Mouse (Mus musculus) lung, adult 18-20 months (tissue): Measurements from ENCODE around the gene Dip2b.

Experiments
- DNase-seq, 2 experiments: peaks; one replicate each; pipeline ENCODE4 v3.0.0; 2022; ENCODE audit warnings: mixed read lengths in 2 of 2

Gene Dip2b

GRCm38 (mm10) chr15:100052726-100053125 lies 14.3 kb downstream of the Dip2b start:
- no peak for DNase-seq

DNA sequence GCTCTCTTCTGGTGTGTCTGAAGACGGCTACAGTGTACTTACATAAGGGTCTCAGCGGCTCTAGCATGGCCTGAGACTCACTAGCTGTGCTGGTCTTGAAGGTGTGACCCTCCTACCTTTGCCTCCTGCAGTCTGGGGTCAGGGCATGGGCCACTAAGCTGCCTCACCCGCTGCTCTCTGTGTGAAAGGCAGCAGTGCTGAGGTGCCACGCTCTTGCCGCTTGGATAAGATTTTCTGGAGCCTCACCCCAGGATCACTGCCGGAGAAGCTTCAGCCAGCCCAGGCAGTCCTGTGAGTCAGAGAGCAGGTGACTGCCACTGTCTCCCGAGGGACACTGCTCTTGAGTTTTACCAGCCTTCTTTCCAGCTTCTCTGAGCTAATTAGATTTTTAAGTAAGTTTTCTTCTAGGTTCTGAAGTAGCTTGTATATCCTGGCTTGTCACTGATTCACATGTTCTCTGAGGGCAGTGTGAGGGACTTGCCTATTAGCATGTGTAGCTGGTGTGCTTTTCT lies 18.0 kb downstream of the Dip2b start:
- no peak for DNase-seq

DNA sequence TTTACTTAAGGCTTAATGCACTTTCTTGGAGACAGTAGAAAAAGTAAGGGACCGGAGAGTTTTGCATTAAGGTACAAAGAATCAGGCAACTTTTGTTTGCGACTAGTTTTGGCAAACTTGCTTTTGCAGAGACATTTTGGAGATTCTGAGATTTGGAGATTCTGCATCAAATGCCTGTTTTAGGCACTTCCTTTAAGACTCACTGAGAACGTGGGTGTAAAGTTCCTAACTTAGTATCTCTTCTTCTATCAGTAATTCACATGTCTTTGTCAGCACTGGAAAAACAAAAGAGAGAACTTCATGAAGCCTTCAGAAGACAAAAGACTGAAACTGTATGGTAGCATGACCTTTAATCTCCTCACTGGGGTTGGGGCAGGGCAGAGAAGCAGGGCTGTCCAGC lies 19.2 kb downstream of the Dip2b start:
- DNase-seq: no peak

GRCm38 (mm10) chr15:100058143-100058542 lies 19.7 kb downstream of the Dip2b start:
- no peak for DNase-seq

DNA sequence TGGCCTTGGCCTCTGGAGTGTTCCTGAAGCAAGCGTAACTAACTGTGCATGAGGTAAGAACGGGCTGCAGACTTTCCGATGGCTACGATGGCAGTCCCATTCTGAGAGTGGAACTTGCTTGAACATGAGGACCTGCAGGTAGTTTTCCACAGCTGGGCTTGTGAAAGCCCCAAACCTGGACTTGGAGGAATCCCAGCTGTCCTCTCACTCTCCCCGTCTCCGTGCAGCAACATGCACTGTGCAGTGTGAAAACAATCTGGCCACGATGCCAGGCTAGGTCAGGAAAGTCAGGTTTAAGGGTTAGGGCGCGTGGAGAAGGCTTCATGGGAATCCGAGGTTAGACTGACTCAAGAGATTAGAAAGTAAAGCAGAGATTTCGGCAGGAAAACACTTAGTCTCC lies 20.4 kb downstream of the Dip2b start:
- DNase-seq: no peak

DNA sequence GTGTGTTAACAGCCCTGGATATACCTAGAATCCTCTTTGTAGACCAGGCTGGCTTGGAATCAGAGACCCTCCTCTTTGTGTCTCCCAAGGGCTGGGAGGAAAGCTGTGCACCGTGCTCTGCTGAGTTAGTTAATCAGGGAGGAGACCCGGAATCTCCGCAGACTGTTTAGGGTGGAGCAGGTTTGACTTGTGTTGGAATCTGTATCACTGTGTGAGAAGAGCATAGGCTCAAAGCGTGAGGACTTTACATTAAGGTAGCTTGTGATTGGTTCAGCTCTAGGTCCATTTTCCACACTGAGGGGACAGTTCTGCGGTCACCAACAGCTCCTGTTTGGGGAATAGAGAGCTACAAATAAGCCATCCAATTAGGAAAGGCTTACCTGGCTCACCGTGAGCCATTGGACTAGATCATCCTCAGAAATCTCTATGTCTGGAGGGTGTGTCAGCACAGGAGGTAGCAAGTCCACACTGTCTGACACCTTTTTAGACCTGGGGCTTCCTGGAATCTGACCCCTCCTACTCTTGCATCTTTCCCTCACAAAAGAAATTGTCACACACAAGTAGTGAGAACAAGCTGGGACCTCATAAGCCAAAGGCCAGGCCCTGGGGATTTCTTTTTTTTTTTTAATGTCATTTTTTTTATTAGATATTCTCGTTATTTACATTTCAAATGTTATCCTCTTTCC lies 21.3 kb downstream of the Dip2b start:
- no peak for DNase-seq

- no peak for DNase-seq
These were observed 22.2 kb downstream of the Dip2b start for GRCm38 (mm10) chr15:100060513-100061140.

DNA sequence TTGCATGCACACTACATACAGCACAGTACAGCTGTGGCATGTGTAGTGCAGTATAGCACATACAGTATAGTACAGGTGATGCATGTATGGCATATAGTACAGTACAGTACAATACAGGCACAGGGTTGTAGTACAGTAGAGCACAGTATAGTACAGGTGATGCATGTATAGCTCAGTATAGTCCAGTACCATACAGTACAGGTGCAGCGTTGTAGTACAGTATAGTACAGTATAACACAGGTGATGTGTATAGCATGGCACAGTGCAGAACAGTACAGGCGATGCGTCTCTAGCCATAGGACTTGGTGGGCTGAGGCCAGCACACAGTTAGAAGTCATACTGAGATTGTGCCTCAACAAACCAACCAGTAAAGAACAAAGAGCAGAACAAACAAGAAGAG lies 22.9 kb downstream of the Dip2b start:
- DNase-seq: no peak

- no peak for DNase-seq
These were observed 24.8 kb downstream of the Dip2b start for GRCm38 (mm10) chr15:100063229-100063773.

DNA sequence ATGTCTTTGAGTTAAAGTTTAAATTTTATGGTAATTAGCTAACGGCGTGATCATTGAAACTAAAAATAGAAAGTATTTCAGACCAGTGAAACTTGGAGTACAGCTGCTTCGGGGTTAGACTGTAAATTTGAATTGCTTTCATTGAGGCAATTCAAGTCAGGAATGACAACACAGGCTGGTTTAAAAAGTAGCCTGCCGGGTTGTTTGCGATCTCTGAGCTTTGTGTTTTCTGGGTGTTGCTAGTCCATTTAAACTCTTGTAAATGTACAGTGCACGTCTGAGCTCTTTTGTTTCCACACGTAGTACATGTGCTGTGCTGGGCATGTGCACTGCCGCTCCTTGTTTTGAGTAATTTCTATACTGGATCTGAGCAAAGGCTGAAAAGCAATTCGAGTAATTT lies 28.2 kb downstream of the Dip2b start:
- DNase-seq: no peak

- DNase-seq: no peak
These were observed 30.6 kb downstream of the Dip2b start for GRCm38 (mm10) chr15:100069101-100069500.

GRCm38 (mm10) chr15:100070021-100070420 lies 31.6 kb downstream of the Dip2b start:
- no peak for DNase-seq

DNA sequence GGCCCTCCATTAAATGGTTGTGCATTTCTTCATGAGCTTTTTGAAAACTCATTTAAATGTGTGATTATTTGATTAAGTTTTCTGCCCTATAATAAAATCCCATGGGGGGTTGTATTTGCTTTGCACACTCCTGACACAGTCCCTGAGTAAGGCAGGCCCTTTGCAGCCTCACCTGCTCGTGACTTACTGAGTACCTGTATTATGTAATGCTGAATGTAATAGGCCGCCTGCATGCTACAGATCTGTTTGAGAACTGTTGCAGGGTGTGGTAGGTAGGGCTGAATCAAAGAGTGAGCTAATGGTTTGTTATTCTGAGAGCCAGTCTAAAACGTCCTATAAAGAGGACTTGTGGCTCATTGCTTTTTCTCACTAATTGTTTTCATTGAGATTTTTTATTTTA lies 33.4 kb downstream of the Dip2b start:
- peak; percentile 33 to 64 for DNase-seq

DNA sequence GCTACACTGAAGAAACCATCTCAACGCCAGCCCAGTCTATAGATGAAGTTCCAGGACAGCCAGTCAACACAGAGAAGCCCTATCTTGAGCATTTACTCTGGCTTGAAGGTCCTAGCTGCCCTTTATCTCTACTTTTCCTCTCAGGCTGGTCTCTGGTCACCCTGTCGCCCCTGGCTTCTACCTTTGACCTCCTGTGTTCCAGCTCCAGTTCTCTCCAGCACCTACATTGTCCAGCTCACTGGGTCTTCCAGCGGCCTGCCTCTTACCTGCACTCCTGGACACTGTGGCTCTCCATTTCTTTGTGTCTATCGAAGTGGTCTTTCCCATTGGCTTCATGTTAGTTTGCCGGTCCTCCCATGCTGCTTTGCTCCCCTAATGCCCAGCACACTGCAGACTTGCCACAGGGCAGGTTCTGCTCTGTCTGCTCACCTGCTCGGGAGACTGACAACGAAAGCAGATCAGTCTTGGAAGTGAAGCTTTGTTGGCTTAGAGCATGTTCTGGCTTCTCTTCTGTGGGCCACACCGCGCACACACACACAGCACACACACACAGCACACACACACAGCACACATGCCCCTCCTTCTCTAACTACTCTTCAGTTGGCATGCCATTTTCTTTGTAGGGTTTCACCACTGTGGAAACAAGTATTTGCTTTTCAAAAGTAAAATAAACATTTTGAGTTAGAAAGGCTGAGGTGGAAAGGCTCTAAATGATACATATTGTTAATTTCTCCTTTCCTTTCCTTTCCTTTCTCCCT lies 35.4 kb downstream of the Dip2b start:
- no peak for DNase-seq

DNA sequence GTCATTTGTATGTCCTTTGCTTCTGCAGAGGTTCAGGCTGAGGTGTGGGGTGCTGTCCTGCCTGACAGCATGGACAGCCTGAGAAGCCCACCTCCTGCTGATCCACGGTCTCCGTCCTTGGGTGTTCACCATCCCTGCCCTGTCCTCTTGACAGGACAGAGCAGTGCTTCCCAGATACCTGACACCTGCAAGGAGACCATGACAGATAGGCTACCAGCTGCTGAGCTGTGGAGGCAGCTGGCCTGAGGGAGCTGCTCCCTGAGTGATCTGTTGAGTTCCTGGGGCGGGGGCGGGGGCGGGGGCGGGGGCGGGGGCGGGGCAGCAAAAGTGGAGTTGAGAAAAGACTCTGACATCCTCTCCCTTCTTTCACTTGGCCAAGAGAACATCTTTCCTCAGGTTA lies 36.3 kb downstream of the Dip2b start:
- DNase-seq: no peak

- no peak for DNase-seq
These were observed 37.9 kb downstream of the Dip2b start for GRCm38 (mm10) chr15:100076362-100076761.

DNA sequence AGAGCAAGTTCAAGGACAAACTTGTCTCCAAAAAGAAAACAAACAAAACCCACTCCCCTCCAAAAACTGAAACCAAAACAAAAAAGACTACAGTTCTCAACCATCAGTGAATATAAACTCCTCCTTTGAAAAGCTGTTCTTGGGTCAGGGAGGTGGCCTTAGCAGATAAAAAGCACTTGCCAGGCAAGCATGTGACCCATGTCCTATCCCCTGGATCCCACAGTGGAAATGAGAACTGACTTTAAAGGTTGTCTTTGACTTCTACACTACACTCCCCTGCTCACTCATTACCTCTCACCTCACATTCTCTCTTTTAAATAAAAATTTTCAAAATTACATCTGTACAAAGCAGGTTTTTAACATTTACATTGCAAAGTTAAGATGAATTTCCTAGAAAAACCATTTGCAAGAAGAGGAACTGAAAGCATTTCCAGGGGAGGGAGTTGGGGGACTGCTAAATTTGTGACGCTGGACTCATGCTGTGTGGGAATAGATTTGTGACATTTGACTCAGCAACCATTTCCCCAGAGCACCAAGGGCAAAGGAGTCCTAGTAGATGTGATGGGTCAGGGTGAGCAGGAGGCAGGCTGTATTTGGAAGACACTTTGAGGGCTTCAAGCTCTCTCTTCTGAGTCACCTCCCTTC lies 42.5 kb downstream of the Dip2b start:
- DNase-seq: no peak

- DNase-seq: no peak
These were observed 43.1 kb downstream of the Dip2b start for GRCm38 (mm10) chr15:100081478-100081998.

GRCm38 (mm10) chr15:100082052-100082451 lies 43.6 kb downstream of the Dip2b start:
- no peak for DNase-seq

DNA sequence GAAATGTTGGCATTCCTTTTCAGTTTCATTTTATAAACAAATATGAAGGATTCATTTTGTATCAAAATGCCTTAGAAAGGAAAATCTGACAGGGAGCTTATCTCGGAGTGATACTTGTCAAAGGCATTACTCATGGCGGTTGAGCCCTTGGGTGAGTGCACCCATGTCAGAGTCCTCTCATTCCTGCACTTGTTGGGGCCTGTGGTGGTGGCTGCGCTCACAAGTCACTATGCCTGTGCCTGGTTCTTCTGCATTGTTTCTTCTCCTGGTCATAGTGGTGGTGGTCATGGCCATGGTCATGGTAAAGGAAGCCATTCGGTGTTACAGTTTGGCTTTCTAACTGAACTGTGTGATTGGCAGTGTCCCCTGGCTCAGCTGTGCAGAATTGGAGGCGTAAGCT lies 44.3 kb downstream of the Dip2b start:
- no peak for DNase-seq

DNA sequence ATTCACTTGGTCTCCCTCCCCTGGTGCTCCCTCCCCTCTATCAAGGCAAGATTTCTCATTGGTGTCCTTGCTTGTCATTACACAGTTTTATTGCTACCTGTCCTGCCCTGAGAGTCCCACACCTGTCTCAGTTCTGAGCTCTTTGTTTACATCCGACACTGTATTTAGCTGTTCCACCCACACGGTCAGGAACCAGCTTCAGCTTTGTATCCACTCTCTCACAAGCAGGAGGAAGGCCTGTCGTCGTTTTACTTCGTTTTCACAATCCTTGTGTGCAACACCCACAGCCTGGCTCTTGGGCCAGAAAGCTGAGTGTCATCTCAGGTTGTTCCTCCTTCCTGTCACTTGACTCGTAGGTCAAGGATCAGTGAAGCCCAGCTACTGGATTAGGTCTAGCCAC lies 45.4 kb downstream of the Dip2b start:
- peak; percentile 30 to 51 for DNase-seq

GRCm38 (mm10) chr15:100084882-100085281 lies 46.4 kb downstream of the Dip2b start:
- DNase-seq: no peak

DNA sequence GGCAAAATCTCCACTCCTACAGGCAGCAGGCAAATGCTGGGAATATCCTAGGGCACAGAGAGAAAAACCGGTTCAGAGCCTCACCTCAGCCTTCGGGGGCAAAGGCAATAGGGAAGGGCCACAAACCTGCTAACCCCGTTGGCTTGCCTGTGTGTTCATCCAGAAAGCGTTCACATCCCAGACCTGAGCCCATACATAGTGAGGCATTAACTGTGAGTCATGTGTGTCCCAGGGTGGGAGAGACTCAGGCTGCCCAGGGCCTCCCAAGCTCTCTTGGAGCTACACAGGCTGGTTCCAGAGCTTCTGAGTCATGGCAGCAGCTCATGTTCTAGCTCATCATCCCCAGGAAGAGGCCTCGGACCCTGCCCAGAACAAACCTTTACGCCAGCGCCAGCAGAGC lies 49.6 kb downstream of the Dip2b start:
- no peak for DNase-seq
